Mouse (Mus musculus) ovary, adult 10 weeks (tissue): Measurements from ENCODE around the gene 1700109H08Rik. TPM values are rescaled to one million over a fixed set of nuclear protein-coding genes. Genes with fewer than 3 reads are reported as not detected.

Experiments used
- polyA plus RNA-seq: library from polyadenylated mRNA; stranded (reverse); fragments of 350-450 nt; fragmentation: Illumina TruSeq; extraction: RNeasy Lipid Tissue Mini Kit (QIAGEN cat#74804); gene quantifications from one replicate; pipeline ENCODE4 v1.2.3, GENCODE M21; 2014

1700109H08Rik gene
- polyA plus RNA-seq: 3.8 TPM

DNA sequence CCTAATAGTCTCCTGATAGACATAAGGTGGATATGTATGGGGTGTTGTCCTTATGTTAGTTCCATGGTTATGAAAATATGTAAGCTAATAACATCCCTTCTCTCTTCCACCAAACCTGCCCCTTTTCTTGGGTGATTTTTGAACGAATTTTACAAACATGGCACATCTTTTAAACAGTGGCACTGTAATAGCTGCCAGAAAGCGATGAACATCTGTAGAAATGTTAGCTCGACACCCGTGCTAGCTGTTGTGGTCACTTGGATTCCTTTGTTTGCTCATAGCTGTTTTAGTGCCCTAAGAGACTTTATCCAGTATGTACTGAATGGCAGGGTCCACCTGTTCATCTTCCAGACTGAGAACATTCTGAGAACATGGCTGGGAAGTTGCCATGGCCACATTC is at the start of gene 1700109H08Rik:
1700109H08Rik (plus strand) TSS at position 301 of the 400 bp plus-strand sequence.

DNA sequence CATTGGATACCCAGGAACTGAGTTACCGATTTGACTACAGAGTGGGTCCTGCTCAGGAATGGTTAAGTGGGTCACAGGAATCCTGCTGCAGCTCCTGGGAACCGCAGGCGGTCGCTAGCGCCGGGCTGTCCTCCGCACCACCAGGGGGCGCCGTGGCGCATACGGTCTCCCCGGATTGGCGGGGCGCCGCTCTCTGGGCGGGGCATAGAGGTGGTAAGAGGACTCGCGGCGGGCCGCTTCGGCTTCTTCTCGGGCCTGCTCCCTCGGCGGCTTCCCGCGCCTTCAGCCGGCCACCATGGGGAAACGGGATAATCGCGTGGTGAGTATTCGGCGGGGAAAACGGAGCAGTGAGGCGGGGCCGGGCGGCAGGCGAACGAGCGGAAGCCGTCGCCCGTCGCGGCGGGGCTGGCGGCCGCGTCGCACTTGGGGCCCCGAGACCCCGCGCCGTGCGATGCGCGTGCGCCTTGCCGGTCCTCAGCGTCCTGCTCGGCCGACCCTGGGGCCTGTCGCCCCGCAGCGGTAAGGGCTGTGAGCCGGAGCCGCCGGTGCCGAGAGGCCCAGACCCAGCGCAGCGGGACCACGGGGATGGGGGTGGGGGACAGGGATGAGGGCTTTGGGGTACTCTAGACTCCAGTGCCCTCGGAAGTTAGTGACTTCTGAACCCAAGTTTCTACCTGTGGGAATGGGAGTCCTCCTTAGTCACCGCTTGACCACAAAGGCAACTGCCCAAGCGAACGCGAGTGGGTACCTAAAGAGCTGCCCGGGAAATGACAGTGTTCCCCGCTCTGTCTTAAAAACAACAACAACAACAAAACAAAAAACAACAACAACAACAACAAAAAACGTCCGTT is 27.5 kb upstream of the 1700109H08Rik start, which contains the start of gene Fam133b:
Fam133b (plus strand) TSS at position 205 of the 851 bp plus-strand sequence.

DNA sequence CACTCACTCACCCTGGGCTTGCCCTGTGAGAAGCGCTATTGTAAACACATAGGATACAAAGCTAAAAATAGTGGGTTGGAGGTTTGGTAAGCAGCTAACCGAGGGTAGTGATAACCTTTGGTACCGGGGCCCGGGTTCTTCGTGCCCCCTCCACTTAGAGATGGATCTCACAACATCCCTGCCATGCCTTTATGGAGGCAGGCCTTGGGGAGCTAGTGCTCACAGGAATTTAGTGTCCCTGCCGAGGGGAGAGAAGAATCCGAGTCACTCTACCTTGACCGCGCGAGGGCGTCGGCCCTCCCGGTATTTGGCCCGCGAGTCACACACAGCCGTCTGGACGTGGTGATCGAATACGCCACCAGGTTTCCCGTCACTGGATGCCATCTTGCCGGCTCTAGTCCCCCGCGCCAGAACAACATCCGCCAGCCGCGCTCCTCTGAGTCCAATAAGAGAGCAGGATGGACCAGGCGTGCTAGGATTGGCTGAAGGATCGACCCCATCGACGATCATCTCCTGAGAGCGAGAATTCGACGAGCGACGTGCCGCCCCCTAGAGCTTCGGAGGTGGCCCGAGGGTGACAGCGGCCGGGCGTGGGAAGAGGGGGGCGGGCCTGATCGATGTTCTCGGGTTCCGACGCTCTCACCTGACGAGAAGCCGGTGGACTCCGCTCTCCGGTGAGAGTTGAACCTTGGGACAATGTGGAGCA is 24.5 kb downstream of the 1700109H08Rik start, which contains the start of gene Pex1:
Pex1 (plus strand) TSS at position 374 of the 706 bp plus-strand sequence.

DNA sequence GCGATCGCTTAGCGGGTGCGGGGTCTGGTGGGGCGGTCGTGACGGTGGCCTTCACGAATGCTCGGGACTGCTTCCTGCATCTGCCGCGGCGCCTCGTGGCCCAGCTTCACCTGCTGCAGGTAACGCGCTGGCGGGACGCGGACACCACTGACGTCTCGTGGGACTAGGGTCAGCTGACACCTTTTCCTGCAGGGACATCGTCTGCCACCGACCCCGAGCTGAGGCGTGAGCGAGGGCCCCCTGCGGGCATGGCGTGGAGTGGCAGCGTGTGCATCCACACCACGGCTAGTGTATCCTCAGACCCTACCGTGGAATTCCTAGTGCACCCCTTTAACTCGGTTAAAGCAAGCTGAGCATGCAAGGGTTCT is 25.0 kb downstream of the 1700109H08Rik start, which contains the start of gene Rbm48:
Rbm48 (minus strand) TSS at position 187 of the 368 bp plus-strand sequence.

Other genes starting within 250 kb of the 1700109H08Rik start
- 16.3 TPM for gene Cdk6, start 230.1 kb upstream of the 1700109H08Rik start, polyA plus RNA-seq
- 86.9 TPM for gene Fam133b, start 27.7 kb upstream of the 1700109H08Rik start, polyA plus RNA-seq
- 22.1 TPM for gene Pex1, start 24.5 kb downstream of the 1700109H08Rik start, polyA plus RNA-seq
- gene Rbm48, start 25.0 kb downstream of the 1700109H08Rik start, polyA plus RNA-seq: 27.1 TPM
- gene Tmbim7, start 79.6 kb downstream of the 1700109H08Rik start, polyA plus RNA-seq: not detected
- gene Gatad1, start 85.6 kb downstream of the 1700109H08Rik start, polyA plus RNA-seq: 170 TPM
- 71.0 TPM for gene Ankib1, start 231.4 kb downstream of the 1700109H08Rik start, polyA plus RNA-seq
- gene Krit1, start 231.6 kb downstream of the 1700109H08Rik start, polyA plus RNA-seq: 92.3 TPM